Mouse (Mus musculus) urinary bladder, postnatal 25 days (tissue): ENCODE results near the gene Yipf6.
A peak's percentile ranks its signal among the peaks of the same experiment; 100 is the strongest.
"Not testable (repeated sequence)": the region's sequence is repeated elsewhere in the genome, so short reads cannot be mapped to it uniquely, and the experiment has no call there.

Experiments
- DNase-seq: peaks from one replicate; pipeline ENCODE4 v3.0.0; 2022; ENCODE audit warnings: low spot score

Yipf6 gene

GRCm38 (mm10) chrX:98936101-98936500 is at the start of gene Yipf6:
TSS of gene Yipf6 (plus strand) at chrX:98936316.
- DNase-seq, result no peak

DNA sequence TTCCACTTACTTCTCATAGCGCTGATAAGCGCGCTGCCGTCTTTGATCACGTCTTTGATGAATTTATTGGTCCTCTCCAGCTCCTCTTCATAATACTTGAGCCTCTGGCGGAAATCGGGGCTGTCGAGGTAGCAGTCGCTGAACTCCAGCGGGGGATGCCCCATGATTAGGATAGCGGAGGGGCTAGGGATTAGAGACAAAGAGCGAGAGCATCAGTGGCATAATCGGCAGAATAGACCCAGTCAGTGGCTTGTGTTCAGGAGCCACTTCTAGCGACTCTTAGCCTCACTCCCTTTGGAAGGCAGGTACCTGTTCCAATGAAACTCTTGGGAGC is 46.1 kb upstream of the Yipf6 start:
- DNase-seq, result no peak

- DNase-seq, result peak; percentile 30
Measured at GRCm38 (mm10) chrX:98890406-98891116, 45.6 kb upstream of the Yipf6 start, which contains the start of gene Ophn1. TSS of gene Ophn1 (minus strand) at chrX:98891025.

- DNase-seq, result peak; percentile 23
Measured at GRCm38 (mm10) chrX:98898307-98898706, 37.8 kb upstream of the Yipf6 start.

DNA sequence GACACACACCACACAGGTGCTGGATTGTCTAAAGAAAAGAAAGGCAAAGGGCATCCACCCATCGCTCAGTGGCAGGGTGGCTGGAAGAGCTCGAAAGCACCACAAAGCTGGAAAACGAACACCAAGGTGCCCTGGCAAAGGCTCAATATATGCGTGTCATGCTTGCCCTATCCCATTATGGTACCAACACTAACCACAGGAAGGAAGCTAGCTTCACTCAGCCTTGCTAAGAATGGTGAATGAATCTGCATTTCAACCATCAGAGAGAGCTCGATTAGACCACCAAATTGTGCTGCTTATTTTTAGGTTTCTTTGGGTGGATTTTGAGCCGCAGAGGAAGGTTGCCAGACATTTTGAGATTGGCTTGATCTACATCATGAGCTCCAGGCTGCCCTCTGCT is 31.9 kb upstream of the Yipf6 start:
- DNase-seq, result no peak

DNA sequence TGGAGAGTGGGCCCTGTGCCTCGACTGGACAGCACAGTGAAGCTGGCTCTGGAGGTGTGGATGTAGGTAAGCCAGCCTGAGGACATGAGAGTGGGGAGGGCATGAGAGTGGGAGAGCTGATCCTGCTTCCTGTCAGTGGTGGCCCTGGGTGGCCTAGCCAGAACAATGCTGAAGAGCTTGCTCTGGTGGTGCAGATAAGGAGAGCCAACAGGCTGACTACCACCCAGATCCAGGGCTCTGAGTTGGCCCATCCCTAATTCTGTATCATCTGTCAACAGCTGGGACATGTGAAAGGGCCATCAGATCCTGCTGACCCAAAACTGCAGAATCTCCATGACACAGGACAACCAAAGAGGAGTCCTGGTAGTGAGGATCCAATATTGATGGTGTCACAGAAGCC is 27.2 kb upstream of the Yipf6 start:
- no peak for DNase-seq

GRCm38 (mm10) chrX:98919423-98919822 is 16.7 kb upstream of the Yipf6 start:
- no peak for DNase-seq

DNA sequence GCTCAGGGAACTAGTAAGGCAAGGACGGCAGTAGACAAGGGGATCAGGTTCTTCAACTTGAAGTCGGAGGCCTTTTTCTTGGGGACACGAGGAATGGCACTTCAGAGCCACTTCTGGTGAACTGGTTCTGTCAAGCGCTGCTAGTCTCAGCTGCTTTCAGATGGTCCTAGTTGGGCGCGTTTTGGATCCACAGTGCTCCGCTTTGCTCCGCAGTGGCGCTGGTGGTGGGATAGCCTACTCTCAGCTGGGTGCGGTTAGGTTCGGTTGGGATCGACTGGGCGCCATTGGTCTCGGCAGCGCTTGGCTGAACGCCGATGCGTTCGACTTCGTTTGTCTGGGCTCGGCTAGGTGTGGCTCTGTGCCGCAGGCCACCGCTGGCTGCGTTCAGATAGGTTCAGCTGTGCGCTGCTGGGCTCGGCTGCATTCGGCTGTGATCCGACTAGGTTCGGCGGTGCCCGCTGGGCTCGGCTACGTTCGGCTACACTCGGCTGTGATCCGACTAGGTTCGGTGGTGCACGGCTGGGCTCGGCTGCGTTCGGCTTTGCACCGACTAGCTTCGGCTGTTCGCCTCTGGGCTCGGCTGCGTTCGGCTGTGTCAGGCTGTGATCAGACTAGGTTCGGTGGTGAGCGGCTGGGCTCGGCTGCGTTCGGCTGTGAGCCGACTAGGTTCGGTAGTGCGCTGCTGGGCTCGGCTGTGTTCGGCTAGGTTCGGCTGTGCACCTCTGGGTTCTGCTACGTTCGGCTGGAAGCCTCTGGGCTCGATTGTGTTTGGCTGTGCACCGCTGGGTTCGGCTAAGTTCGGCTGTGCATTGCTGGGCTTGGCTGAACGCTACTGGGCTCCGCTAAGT is 815 bp downstream of the Yipf6 start:
- peak; percentile 88 for DNase-seq

DNA sequence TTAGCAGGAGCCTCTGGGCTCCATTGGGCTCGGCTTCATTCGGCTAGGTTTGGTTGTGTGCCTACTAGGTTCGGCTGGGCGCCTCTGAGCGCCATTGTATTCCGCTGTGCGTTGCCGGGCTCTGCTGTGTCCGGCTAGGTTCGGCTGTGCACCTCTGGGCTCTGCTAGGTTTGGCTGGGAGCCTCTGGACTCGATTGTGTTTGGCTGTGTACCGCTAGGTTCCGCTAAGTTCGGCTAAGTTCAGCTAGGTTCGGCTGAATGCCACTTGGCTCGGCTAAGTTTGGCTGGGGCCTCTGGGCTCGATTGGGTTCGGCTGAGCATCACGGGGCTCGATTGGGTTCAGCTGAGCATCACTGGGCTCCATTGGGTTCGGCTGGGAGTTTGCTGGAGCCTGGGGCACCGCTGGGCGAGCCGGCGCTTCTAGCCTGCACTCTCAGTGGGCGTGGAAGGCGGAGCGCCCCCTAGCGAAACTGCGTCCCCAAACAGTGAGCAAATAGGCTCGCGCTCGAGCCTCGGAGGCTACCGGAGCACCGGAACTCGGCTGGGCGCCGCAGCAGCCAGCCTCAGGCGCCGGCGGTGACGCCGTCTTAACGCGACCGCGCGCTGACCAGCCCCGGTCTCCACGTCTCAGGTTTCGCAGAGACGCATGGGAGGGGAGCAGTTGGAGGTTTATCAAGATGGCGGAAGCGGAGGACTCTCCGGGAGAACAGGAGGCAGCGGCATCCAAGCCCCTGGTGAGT is 1.6 kb downstream of the Yipf6 start:
- DNase-seq, result peak; percentile 86

- DNase-seq, result no peak
Measured at GRCm38 (mm10) chrX:98953941-98954340, 17.8 kb downstream of the Yipf6 start.

DNA sequence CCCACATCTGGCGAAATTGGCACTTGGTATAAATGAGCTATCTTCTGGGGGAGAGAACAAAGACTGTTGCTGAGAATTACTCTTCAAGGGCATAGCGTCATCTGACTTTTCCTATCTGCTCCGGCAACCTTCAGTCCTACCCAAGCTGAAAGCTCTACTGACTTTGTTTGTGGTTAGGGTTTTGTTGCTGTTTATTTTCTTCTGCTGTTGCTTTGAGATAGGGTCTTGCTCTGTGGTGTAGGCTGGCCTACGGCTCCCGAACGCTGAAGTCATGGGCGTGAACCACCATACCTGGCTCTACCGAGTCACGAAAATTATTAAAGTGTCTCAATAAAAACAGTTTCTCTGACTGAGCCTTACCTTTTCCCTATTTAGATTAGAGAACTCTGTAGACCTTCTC is 22.2 kb downstream of the Yipf6 start:
- DNase-seq, result no peak

DNA sequence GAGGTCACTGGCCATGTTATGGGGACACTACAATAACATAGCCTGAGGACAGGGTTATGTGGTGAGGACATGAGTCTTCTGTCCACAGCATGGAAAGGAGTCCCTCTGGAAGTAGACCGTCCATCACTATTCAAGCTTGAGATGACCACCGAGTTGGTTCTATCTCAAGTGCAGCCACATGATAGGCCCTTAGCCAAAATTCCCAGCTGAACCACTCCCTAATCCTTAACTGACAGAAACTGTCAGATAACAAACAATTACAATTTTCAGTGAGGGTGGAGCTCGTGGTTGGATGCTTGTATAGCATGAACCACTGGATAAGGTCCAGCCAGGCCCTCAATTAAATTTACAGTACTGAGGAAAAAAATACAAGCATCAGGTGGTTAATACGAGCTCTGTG is 22.9 kb downstream of the Yipf6 start:
- no peak for DNase-seq

DNA sequence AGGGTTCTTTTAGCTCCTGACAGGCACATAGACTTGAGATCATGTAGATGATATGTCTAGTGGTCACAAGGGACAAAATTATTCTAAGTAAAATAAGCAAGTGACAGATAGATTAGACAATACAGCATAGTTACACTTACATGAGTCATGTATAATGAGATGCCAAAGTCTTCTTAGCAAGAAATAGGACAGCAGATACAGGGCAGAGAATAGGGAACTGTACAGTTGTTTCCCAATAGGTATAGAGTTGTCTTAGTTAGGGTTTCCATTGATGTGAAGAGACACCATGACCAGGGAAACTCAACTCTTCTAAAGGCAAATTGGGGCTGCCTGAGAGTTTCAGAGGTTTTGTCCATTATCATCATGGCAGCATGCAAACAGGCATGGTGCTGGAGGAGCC is 27.6 kb downstream of the Yipf6 start:
- no peak for DNase-seq

- DNase-seq, result no peak
Measured at GRCm38 (mm10) chrX:98964513-98964912, 28.4 kb downstream of the Yipf6 start.

DNA sequence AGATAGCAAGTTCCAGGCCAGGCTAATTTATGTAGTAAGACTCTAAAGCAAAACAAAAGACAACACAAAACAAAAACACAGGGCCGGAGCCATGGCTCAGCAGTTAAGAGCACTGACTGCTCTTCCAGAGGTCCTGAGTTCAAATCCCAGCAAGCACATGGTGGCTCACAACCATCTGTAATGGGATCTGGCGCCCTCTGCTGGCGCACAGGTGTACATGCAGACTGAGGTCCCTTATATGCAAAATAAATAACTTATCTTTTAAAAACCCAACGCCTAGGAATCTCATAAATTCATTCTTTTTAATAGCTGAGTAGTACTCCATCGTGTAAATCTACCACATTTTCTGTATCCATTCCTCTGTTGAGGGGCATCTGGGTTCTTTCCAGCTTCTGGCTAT is 50.5 kb downstream of the Yipf6 start:
- DNase-seq, result not testable (repeated sequence)

DNA sequence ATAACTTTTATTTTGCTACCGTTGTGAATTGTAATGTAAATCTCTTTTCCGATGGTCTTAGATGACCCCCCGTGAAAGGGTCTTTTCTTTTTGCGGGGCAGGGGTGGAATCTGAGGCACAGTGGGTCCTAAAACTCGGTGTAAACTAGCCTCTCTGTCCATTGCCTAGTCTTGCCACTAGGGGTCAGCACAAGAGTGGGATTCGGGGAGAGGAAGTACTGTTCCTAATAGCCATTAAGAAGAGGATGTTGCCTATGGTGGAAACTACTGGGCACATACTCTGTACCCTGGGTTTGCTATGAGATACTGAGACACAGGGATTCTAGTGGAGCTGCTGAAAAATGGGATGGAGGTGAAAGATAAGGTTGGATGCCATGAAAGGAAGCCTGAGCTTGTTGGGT is 53.5 kb downstream of the Yipf6 start:
- DNase-seq, result peak; percentile 46
